Mouse (Mus musculus): Measurements from ENCODE around the gene Tcte1. TPM values are rescaled to one million over a fixed set of nuclear protein-coding genes. Genes with fewer than 3 reads are reported as not detected.

Tcte1 gene
- total RNA-seq, 2 experiments from 2014 or later: not detected

DNA sequence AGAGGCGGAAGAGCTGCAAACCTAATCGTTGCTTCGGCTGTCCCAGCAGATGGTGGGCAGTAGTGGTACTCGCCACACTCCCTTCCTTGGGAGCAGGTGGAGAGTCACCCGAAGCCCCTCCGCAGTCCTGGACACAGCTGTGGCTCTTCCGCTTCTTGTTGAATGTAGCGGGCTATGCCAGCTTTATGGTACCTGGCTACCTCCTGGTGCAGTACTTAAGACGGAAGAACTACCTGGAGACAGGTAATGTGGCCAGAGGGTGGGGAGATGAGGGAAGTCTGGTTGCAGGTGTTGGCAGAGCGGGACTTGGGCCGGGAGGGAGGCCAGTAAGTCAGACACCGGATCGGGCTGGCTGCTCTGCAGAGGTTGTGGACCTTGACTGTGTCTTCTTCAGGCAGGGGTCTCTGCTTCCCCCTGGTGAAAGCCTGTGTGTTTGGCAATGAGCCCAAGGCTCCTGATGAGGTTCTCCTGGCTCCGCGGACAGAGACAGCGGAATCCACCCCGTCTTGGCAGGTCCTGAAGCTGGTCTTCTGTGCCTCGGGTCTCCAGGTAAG is 41.4 kb downstream of the Tcte1 start:
- DNase-seq (ENCODE audit: low spot score): no peak

DNA sequence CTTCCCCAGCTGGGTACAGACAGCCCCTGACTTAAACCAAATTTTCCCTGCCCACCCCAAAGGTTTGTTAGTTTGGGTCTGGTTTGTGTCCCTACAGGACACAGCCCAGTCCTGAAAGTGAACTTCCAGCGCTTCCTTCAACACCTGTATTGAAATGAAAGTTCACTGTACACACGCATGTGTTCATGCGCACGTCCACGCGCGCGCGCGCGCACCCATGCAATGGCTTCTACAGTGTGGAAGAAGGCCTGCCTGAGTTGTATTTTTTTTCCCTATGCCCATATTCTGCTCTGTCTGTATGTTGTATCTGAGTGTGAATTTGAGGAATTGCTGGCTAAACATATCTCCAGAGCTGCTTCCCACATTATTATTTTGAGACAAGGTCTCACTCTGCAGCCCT is 41.9 kb downstream of the Tcte1 start:
- DNase-seq (ENCODE audit: low spot score): no peak

DNA sequence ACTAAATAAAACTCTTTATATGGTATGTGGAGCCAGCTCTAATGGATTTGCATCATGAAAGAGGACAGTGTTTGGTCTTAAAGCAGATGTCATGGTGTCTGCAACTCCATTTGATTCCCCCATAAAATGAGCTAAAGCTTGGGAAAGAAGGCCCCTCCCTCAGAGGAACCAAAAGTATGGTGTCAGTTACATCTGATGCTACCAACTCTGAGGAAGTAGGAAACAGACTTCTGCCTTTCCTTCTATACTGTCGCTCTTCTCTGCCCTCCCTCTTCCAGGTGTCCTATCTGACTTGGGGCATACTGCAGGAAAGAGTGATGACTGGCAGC is 42.8 kb downstream of the Tcte1 start:
- DNase-seq (ENCODE audit: low spot score): no peak

DNA sequence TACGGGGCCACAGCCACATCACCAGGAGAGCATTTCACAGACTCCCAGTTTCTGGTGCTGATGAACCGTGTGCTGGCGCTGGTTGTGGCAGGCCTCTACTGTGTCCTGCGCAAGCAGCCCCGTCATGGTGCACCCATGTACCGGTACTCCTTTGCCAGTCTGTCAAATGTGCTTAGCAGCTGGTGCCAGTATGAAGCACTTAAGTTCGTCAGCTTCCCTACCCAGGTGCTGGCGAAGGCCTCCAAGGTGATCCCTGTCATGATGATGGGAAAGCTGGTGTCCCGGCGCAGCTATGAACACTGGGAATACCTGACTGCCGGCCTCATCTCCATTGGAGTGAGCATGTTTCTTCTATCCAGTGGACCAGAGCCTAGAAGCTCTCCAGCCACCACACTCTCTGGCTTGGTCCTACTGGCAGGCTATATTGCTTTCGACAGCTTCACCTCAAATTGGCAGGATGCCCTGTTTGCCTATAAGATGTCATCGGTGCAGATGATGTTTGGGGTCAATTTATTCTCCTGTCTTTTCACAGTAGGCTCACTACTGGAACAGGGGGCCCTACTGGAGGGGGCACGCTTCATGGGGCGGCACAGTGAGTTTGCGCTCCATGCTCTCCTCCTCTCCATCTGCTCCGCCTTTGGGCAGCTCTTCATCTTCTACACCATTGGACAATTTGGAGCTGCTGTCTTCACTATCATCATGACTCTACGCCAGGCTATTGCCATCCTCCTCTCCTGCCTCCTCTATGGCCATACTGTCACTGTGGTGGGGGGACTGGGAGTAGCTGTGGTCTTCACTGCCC is 43.3 kb downstream of the Tcte1 start:
- DNase-seq (ENCODE audit: low spot score): no peak

DNA sequence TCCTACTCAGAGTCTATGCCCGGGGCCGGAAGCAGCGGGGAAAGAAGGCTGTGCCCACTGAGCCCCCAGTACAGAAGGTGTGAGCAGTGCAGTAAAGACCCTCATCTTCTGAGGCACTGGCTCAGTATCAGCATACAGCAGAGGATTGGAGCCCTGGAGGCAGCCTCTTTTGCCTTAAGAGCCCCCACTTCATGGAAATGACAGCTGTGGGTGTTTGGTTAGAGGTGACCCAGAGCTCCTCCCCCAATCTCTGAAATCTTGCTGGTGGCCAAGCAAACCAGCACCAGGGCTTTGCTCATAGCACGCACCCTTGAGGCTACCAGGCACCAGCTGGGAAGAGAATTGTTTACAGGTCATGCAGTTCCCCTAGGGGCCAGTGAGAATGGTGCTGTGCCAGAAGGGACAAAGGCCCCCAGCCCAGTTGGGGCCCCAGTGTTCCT is 43.9 kb downstream of the Tcte1 start:
- DNase-seq (ENCODE audit: low spot score): no peak

DNA sequence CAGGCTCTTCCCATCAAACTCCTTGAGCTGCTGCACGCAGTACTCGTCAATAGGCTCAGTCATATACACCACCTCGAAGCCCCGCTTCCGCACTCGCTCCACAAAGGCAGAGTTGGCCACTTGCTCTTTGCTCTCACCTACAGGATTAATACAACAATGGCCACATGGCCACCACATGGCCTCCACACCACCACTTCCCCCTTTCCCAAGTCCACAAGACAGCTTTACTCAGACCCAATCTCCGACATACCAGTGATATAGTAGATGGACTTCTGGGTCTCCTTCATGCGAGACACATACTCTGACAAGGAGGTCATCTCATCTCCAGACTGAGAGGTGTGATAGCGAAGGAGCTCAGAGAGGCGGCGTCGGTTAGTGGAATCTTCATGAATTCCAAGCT is 45.8 kb downstream of the Tcte1 start:
- DNase-seq (ENCODE audit: low spot score): no peak

DNA sequence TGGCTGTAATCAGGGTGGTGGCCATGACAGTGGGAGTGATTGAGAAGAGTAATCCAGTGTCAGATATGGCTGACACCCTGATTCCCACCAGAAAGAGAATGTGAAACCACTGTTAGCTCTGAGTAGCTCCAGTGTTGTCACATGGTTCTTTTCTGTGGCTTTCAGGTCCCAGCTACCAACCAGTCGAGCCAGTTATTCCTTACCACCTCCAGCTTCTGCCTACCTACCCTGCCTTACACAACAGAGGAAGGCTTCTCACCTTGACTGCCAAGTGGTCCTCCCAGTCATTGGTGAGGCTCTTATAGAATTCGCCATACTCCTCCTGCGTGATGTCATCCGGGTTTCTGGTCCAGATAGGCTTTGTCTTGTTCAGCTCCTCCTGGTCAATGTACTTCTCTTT is 46.8 kb downstream of the Tcte1 start:
- no peak for DNase-seq (ENCODE audit: low spot score)

DNA sequence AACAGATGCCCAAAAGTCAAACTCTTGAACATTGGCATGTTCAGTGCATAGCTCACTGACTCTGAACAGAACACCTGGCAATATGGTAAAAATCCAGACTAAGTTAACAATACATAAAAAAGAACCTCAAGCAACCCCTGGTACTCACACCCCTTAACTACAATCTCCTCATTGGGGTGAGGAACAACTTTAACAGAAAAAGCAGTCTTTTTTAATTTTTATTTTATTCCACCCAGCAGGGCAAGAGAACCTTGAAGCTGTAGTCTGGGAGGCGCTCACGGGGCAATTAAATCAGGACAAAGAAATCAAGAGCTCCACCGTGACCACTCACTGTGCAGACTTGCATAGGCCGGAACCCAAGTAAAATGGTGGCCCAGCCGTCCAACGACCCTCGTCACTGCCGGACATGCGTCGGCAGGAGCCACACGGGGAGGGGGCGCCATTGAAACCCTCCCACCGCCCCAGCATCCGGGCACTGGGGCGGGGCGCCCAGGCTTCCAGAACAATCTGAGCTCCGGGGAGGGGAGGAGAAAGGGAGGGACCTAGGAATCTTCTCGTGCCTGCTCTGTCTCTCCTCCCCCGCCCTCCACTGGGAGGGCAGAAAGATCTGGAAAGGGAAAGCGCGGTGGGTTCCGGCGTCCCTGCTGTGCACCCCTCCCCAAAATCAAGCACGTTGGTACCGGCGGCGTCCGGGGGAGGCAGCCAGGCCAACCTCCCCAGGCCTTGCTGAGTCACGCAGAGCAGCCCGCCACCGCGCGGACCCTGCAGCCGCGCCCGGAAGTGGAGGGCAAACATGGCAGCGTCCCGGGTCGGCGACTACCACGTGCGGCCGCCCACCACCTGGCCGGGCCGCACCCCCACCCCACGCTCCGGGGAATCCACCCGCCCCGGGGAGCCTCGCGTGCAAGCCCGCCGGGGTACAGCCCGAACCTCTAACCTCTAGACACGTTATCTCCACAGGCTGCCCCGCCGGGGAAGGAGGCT is 49.2 kb downstream of the Tcte1 start:
- peak; percentile 72 for DNase-seq (ENCODE audit: low spot score)

DNA sequence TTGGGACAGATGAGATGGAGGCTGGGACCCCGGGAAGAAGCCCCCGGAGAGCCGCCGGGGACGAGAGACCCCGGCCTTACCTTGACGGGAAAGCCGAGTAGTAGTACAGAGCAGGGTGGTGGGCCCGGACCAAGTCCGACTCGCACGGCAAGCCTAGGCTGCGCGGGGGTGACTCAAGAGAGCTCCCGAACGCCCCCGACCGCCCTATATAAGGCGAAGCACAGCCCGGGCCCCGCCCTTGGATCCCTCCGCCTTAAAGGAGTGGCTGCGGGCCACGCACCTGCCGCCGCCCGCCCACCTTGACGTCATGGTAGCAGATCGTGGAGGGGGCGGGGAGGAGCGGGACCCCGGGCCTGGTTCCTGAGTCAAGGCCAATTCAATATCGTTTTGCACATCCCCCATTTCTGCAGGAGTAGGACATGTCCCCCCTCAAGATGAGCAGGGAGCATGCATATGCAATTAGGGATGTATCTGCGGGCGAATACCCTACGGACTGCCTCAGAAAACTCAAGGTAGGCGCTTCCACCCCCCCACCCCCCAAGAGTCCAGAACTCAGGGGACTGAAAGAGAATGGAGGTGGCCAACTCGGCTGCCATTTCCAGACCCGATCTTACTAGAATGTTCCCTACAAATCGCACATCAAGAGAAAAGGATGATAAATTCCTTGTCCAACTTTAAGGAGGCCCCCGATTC is 50.0 kb downstream of the Tcte1 start, which contains the start of gene Hsp90ab1:
Gene Hsp90ab1, minus strand, starts transcription at position 185 of the 693 bp plus-strand sequence.
- peak; percentile 99 for DNase-seq (ENCODE audit: low spot score)

DNA sequence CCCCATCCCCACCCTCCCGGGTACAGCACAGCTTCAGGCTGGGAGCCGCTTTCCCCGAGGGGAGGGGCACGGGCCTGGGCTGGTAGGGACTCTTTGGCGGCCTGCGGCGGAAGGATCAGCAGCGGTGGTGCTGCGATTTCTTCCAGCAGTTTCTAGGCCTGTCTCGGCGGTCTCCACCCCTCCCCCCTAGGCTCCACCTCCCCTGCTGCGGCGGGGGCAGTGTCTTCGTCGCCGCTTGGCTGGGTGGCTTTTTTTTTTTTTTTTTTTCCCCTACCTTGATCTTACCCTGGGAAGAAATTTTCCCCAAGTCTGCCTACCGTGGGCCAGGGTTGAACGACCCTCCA is 50.5 kb downstream of the Tcte1 start:
- peak; percentile 97 for DNase-seq (ENCODE audit: low spot score)

DNA sequence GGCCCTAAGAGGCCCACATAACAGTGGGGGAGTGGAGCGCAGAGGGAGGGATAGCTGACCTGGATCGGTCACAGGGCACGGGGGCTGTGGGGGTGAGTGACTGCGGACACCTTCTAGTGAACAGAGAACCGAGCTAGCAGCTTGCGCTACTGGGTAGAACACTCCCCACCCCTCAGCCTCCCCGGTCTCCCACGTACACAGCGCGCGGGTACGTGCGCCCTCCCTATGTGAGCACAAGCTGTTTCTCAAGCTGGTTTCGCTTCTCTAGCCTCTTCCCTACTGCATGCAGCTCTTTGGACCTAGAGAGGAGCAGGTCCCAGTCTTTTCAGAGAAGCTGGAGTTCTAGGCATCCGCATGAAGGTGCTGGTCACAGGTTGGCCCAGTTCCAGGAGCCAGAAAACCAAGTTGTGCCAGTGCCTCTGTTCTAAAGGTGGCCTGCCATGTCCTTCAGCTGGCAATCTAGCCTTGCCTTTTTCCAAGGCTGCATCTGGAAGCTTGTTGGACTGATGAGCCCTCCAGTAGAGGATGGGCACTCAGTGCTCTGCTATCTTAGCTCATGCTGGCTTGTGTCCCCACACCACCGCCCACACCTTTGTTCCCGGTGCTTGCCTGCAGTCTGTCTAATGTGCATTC is 51.0 kb downstream of the Tcte1 start:
- DNase-seq (ENCODE audit: low spot score): peak; percentile 70

DNA sequence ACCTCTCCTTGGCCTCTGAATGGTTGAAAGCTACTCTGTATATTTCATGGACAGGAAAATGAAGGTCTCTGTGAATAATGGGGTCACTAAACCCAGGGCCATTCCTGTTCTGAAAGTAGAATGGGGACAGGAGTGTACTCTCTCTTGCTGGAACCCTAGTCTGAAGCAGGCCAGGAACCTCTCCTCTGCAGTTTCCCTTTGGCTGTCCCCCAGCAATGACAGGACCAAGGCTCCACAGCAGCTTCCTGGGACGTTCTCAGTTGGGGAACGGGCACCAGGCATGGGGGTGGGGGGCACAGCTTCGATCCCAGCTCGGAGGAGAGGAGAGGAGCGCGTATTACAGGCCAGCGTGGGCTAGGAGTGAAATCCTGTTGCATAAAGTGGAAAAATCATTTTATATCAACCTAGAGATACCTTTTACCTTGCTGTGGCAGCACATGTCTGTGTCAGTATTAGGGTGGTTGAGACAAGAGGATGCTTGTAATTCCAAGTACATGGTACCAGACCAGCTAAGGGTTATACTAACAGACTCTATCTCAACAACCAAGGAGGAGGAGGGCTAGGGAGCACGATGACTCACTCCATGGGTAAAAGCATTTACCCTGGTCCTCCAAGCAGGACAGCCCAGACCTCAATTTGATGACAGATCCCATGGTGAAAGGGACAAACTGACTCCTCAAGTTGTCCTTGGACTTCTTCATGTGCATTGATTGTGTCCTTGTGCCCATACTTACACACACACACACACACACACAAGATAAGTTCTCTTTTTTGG is 52.1 kb downstream of the Tcte1 start:
- DNase-seq (ENCODE audit: low spot score): no peak

DNA sequence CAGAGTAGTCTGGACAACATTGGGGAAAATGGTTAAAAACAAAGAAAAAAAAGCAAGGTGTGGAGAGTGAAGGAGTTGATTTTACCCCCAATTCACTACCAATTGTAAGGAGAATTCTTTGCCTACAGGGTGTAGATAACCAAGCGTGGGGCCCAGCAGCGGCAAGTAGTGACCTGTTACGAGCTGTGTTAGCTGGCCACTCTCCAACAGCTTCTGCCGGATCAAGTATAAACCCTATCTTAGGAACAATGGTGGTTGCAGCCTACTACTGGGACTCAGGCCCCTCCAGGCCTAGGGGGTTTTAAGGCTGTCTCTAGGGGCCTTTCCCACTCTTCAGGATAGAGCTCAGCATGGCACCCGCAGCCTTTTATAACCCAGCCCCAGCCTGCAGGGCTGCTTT is 55.0 kb downstream of the Tcte1 start:
- no peak for DNase-seq (ENCODE audit: low spot score)

DNA sequence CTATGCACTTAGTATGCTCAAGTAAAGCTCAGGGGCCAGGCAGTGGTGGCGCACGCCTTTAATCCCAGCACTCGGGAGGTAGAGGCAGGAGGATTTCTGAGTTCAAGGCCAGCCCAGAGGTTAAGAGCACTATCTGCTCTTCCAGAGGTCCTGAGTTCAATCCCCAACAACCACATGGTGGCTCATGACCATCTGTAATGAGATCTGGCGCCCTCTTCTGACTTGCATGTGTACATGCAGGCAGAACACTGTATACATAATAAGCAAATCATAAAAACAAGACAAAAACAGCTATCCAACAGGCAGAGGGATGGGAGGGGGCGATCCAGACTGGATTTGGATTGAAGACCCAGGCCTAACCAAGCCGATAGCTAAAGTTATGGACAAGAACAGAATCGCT is 55.6 kb downstream of the Tcte1 start:
- no peak for DNase-seq (ENCODE audit: low spot score)

DNA sequence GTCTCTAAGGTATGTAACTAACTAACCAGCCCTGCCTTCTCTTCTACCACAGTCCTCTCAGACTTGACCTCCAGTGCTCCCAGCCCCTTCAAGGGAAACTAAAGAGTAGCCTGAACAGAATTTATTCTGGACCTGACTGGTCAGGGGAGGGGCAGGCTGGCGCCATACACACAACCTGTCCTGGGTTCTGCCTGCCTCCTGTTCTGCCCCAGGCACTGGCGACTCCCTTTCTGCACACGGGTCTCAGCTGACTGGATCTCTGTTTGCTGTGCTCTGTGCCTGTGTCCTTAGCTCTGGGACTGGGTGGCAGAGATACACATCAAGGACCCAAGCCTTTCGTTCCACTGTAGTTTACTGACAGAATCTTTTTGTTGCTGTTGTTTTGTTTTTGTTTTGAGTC is 56.3 kb downstream of the Tcte1 start:
- DNase-seq (ENCODE audit: low spot score): no peak

DNA sequence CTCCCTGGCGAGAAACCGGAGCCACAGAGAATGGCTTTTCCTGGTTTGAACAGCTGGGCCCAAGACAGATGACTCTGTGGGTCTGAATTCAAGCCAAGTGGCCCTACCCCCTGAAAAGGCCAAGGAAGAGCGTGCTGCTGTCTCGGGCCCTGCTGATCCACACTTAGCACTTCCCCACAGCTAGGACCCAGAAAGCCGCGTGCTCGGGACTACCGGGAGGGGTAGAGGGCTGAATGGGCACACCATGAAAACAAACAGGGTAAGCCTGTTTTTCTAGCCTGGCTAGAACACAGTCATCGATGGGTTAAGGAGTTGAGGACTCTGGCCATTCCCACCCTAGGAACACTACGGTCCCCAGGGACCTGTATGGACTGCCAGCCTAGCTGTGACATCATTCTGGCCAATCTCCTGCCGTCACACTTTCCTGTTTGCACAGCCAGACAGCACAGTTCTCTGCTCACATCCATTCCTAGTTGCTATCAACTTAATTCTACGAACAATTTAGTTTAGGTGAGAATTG is 57.8 kb downstream of the Tcte1 start:
- peak; percentile 52 for DNase-seq (ENCODE audit: low spot score)

DNA sequence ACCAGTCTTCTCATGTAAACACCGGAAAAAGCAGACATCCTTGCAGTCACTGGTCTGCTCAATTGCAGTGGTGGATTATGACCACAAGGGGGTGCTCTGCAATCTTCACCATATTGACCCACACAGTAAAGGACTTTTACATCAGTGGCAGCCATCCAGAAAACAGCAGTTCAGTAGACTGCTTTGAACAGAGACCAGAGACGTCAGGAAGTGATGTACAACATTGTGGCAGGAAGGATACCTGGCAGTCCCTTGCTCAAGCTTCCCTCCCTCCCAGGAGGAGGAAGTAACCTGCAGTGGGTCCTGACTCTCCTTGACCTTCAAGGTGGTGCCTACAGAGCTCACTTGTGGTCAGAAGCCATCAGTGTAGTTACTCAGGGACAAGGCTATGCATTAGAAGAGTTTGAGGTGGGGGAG is 58.3 kb downstream of the Tcte1 start:
- peak; percentile 77 for DNase-seq (ENCODE audit: low spot score)

DNA sequence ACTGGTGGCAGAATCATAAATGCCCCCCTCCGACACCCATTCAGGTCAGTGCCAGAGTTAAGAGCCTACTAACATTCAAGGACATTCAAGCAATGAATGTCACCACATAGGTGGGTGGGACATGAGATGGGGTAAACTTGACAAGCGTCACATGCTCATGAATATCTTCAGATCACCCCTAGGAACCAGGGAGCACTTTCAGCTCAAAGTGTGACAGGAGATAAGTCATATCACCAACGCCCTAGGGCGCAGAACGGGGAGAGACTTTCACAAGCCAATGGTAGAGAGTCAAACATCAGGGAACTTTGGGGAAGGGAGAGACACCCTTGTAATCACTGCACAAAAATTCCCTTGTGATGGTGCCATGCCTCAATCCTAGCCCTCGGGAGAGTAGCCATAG is 59.0 kb downstream of the Tcte1 start:
- DNase-seq (ENCODE audit: low spot score): no peak

DNA sequence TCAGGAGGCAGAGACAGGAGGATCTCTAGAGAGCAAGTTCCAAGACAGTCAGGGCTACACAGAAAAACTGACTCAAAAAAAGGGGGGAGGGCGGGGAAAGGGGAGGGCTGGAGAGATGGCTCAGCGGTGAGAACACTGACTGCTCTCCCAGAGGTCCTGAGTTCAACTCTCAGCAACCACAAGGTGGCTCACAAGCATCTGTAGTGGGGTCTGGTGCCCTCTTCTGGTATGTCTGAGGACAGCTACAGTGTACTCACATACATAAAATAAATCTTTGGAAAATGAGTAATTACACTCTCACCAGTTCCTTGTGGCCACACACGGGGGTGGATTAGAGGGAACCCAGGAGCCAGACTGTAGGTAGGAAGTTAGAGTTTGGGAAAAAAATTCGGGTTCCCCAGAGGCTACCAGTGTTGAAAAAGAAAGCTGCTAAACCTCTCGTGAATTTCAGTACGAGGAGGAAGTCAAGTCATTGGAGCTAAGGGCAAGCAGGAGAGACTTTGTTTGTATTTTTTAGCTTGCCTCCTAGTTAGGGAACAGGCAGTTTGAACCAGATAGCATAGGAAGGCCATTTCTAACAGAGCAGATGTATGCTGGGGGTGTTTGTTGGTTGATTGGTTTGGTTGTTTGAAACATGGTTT is 59.6 kb downstream of the Tcte1 start:
- no peak for DNase-seq (ENCODE audit: low spot score)

Data from gastrocnemius, adult 18-20 months (tissue).